Mouse (Mus musculus) skeletal muscle tissue, postnatal 0 days (tissue): ENCODE measurements around the gene Ssr4. TPM values are rescaled to one million over a fixed set of nuclear protein-coding genes. Genes with fewer than 3 reads are reported as not detected.

ENCODE experiments used
- polyA plus RNA-seq: library from polyadenylated mRNA; unstranded; fragments of >200 nt; fragmentation: Nextera tagmentation; extraction: Ambion mirVana; gene quantifications from 2 replicates; pipeline ENCODE4 v1.2.1, GENCODE M21; 2015

The Ssr4 gene
- polyA plus RNA-seq, result 163 and 171 TPM in 2 replicates

DNA sequence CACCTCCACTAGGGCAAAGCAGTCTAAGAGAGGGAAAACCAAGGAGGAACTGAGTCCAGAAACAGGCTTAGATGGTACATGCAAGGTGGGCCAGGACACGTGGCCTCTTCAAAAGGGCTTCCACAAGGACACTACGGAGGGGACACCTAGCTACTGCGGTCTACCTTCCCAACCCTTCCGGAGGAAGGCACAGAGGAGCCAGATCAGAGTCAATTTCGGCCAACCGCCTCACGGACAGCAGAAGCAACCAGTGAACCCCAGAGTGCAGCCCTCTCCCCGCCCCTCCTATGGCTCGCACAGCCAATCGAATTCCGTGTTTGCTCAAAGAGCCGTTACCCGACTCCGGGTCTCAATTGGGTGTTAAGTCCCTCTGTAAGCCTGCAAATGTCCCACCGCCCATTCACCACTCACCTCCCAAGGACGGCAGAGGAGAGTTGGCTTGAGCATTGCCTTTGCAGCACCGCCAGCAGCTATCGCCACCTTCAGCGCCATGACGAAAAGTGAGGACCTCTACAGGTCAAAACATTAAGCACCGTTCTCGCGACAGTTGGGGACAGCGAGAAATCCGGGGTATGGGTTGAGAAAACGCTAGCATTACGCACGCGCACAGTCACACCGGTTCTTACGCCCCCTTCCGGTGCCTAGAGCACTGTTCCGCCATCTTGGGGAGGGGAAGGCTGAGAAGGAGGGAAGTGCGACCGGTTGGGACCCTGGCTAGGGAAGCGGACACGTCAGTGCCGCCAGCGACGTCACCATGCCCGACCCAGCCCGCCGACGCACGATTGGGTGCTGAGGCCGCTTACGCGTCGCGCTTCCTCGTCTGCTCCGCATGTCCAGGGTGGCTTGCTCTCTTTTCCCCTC lies at the start of gene Ssr4, which contains the start of gene Idh3g:
TSS of gene Ssr4 (plus strand) at position 665 of the 861 bp plus-strand sequence.
TSS of gene Idh3g (minus strand) at position 534 of the 861 bp plus-strand sequence.

DNA sequence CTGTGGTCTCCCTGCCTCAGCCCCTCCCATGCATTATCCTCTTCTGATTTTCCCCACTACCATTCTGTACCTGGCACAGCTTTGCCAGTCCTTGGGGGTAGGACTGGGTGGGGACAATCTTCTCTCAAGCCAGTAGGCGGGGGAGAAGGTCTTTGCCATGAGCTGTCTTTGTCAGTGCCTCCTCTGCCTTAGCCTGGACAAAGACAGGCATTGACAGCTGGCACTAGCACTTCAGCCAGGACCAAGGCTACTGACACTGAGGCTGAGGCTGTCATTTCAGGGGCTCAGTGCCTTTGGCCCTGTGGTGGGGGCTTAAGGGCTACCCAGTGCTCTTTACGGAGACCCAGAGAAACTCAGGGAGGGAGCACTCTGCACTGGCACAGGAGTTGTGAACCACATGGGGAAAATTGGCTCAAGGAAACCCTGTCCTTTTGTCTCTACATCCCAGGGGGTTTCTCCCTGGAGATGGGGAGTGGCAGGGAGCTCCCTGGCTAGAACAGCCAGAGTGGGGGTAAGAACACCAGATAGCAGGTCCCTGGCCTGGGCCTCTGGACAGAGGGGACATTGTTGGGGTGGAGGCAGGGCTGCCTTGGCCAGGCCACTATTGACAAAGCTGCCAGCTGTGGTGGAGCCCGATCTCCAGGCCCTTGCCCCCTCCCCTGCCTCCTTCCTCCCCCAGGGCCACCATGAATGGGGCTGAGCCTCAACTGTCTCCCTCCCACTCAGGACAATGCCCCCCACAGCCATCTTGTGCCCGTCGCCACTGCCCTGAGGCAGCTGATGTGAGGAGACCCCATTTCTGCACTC lies 30.3 kb upstream of the Ssr4 start, which contains the start of gene Plxnb3:
TSS of gene Plxnb3 (plus strand) at position 757 of the 807 bp plus-strand sequence.

DNA sequence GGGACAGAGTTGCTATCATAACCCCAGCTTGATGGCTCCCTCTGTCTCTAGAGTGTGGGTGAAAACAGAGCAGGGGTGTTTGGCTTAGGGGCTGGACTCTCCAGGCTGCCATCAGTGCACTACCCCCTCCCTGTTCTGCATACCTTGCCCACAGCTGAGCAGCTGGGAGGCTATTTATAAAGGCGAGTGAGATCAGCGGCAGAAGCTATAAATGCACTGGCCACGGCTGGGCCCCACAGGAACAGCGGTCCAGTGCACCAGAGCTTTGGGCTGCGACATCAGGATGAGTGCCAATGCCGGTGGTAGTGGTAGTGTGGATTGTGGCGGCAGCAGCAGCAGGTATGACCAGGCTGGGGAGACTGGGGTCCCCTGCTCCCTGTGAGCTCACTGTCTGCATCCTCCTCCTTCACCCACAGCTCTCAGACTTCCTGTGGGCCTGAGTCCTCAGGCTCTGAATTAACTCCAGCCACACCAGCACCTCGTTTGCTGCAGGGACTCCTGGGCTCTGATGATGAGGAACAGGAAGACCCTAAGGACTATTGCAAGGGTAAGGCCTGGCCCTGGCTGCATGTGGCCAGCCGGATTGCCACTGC lies 12.6 kb upstream of the Ssr4 start, which contains the start of gene Srpk3:
TSS of gene Srpk3 (plus strand) at position 238 of the 593 bp plus-strand sequence.

GRCm38 (mm10) chrX:73824185-73825151 lies 37.6 kb downstream of the Ssr4 start, which contains the start of gene Pdzd4:
TSS of gene Pdzd4 (minus strand) at chrX:73824969.

Other genes with a start within 250 kb of the Ssr4 start
- 0.13 and 0.45 TPM in 2 replicates for gene Dusp9, start 147.6 kb upstream of the Ssr4 start, polyA plus RNA-seq
- gene Pnck, start 126.9 kb upstream of the Ssr4 start, polyA plus RNA-seq, result 12.1 and 13.1 TPM in 2 replicates
- 7.4 and 9.1 TPM in 2 replicates for gene Slc6a8, start 113.9 kb upstream of the Ssr4 start, polyA plus RNA-seq
- gene Bcap31, start 70.9 kb upstream of the Ssr4 start, polyA plus RNA-seq, result 128 and 207 TPM in 2 replicates
- 16.4 and 17.3 TPM in 2 replicates for gene Abcd1, start 70.4 kb upstream of the Ssr4 start, polyA plus RNA-seq
- gene Plxnb3, start 29.9 kb upstream of the Ssr4 start, polyA plus RNA-seq, result 1.3 and 1.6 TPM in 2 replicates
- gene Srpk3, start 12.6 kb upstream of the Ssr4 start, polyA plus RNA-seq, result 218 and 242 TPM in 2 replicates
- 282 and 317 TPM in 2 replicates for gene Idh3g, start 131 bp upstream of the Ssr4 start, polyA plus RNA-seq
- gene Pdzd4, start 37.9 kb downstream of the Ssr4 start, polyA plus RNA-seq, result 0.16 and 0.26 TPM in 2 replicates
- 0.10 TPM in 1 of 2 replicates, not detected in the other for gene Avpr2, start 105.1 kb downstream of the Ssr4 start, polyA plus RNA-seq
- gene L1cam, start 109.1 kb downstream of the Ssr4 start, polyA plus RNA-seq, result 0.58 and 0.63 TPM in 2 replicates
- gene Arhgap4, start 134.8 kb downstream of the Ssr4 start, polyA plus RNA-seq, result 0.77 and 2.1 TPM in 2 replicates
- 94.8 and 99.2 TPM in 2 replicates for gene Naa10, start 134.9 kb downstream of the Ssr4 start, polyA plus RNA-seq
- gene Renbp, start 143.8 kb downstream of the Ssr4 start, polyA plus RNA-seq, result 18.0 and 21.0 TPM in 2 replicates
- 20.1 and 20.3 TPM in 2 replicates for gene Hcfc1, start 179.3 kb downstream of the Ssr4 start, polyA plus RNA-seq
- gene Irak1, start 236.9 kb downstream of the Ssr4 start, polyA plus RNA-seq, result 37.5 and 40.1 TPM in 2 replicates